Mouse (Mus musculus): ENCODE results near the gene Atg16l2. TPM values are rescaled to one million over a fixed set of nuclear protein-coding genes. Genes with fewer than 3 reads are reported as not detected.

Atg16l2 gene
- total RNA-seq, 1 experiment = 24.2 TPM

- TF ChIP-seq MAFK (IDR thresholded peaks at IDR 0.05; ENCODE audit: insufficient read depth, low read depth, low read length) (no peak), HCFC1 (IDR thresholded peaks at IDR 0.05; ENCODE audit: borderline replicate concordance, insufficient read depth, low read length) (no peak), CHD2 (IDR thresholded peaks at IDR 0.05; ENCODE audit: low read depth, low read length) (no peak), ZC3H11A (IDR thresholded peaks at IDR 0.05; ENCODE audit: borderline replicate concordance, low read depth, low read length) (no peak), ZNF384 (IDR thresholded peaks at IDR 0.05; ENCODE audit: low read depth, low read length) (no peak)
- no peak overlapping the region for H3K27ac ChIP-seq (ENCODE audit: insufficient read depth, low read depth, low read length, poor library complexity, severe bottlenecking)
These were observed 14.2 kb downstream of the Atg16l2 start for GRCm38 (mm10) chr7:101287820-101288219.

GRCm38 (mm10) chr7:101286891-101287290 lies 15.2 kb downstream of the Atg16l2 start:
- TF ChIP-seq MAFK (IDR thresholded peaks at IDR 0.05; ENCODE audit: insufficient read depth, low read depth, low read length) = no peak
- no peak for TF ChIP-seq ZNF384 (IDR thresholded peaks at IDR 0.05; ENCODE audit: low read depth, low read length)
- TF ChIP-seq HCFC1 (IDR thresholded peaks at IDR 0.05; ENCODE audit: borderline replicate concordance, insufficient read depth, low read length) = no peak
- Histone ChIP-seq H3K4me1 (ENCODE audit: control insufficient read depth in 2 of 2, insufficient read depth in 2 of 2, low read length in 2 of 2, poor library complexity in 1 of 2) (peaks cover 0 to 11% of the 10 kb centered on the region in 2 experiments; a peak in 2 of 4 replicates), H3K36me3 (ENCODE audit: control insufficient read depth, insufficient read depth, low read length, poor library complexity, severe bottlenecking) (peaks cover 5% of the 10 kb centered on the region), H3K4me3 (ENCODE audit: insufficient read depth in 1 of 2, low read depth in 1 of 2, low read length in 2 of 2, poor library complexity in 1 of 2, severe bottlenecking in 1 of 2) (no peak overlapping the region), H3K27ac (ENCODE audit: insufficient read depth, low read depth, low read length, poor library complexity, severe bottlenecking) (no peak overlapping the region), H3K9me3 (ENCODE audit: control insufficient read depth, insufficient read depth, low read depth, low read length) (no peaks in the 10 kb centered on the region), H3K9ac (ENCODE audit: insufficient read depth, low read depth, low read length, poor library complexity, severe bottlenecking) (no peak overlapping the region)
- no peak for DNase-seq (ENCODE audit: low read depth, low spot score)
- in situ Hi-C loops (cut with MboI; ENCODE audit: low sequenced_read_pairs in 2 of 2, unreplicated experiment in 2 of 2) = loop anchor here (10.0 to 25.0 kb wide), 2 partner anchors 222 to 225 kb away; no protein-coding TSS in a partner anchor

More at GRCm38 (mm10) chr7:101287820-101288219, 14.2 kb downstream of the Atg16l2 start:
- no peak overlapping the region for H3K4me3 ChIP-seq (ENCODE audit: insufficient read depth in 1 of 2, low read depth in 1 of 2, low read length in 2 of 2, poor library complexity in 1 of 2, severe bottlenecking in 1 of 2)
- peaks cover 5% of the 10 kb centered on the region for H3K36me3 ChIP-seq (ENCODE audit: control insufficient read depth, insufficient read depth, low read length, poor library complexity, severe bottlenecking)
- no peak for DNase-seq (ENCODE audit: low read depth, low spot score)
- H3K4me1 ChIP-seq (ENCODE audit: control insufficient read depth in 2 of 2, insufficient read depth in 2 of 2, low read length in 2 of 2, poor library complexity in 1 of 2) = peaks cover 0 to 3% of the 10 kb centered on the region in 2 experiments; a peak in 1 of 4 replicates
- no peak overlapping the region for H3K9ac ChIP-seq (ENCODE audit: insufficient read depth, low read depth, low read length, poor library complexity, severe bottlenecking)
- in situ Hi-C loops (cut with MboI; ENCODE audit: low sequenced_read_pairs in 2 of 2, unreplicated experiment in 2 of 2) = loop anchor here (10.0 to 25.0 kb wide), 2 partner anchors 223 to 226 kb away; no protein-coding TSS in a partner anchor
- no peaks in the 10 kb centered on the region for H3K9me3 ChIP-seq (ENCODE audit: control insufficient read depth, insufficient read depth, low read depth, low read length)

DNA sequence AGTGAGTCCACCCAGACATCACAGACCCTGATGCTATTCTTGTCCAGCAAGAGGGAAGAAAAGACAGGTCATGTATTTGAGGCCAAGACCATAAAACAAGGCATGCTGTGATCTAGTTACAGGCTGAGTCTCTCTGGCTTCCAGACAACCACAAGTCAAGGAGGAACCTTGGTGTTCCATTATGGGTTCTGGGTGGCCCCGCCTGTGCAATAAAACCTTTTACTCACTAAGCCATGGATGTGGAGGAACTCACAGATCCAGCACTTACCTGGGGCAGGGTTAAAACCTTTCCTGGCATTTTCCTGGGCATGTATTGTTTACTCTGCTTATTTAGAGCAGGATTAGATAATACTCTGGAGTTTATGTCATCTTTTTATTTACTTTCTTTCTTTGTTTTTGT lies 17.5 kb downstream of the Atg16l2 start:
- TF ChIP-seq HCFC1 (IDR thresholded peaks at IDR 0.05; ENCODE audit: borderline replicate concordance, insufficient read depth, low read length) = no peak
- no peak for TF ChIP-seq CHD2 (IDR thresholded peaks at IDR 0.05; ENCODE audit: low read depth, low read length)
- TF ChIP-seq MAFK (IDR thresholded peaks at IDR 0.05; ENCODE audit: insufficient read depth, low read depth, low read length) = no peak
- no peak for TF ChIP-seq ZNF384 (IDR thresholded peaks at IDR 0.05; ENCODE audit: low read depth, low read length)
- TF ChIP-seq ZC3H11A (IDR thresholded peaks at IDR 0.05; ENCODE audit: borderline replicate concordance, low read depth, low read length) = no peak
- Histone ChIP-seq H3K9ac (ENCODE audit: insufficient read depth, low read depth, low read length, poor library complexity, severe bottlenecking) (no peak overlapping the region), H3K4me1 (ENCODE audit: control insufficient read depth in 2 of 2, insufficient read depth in 2 of 2, low read length in 2 of 2, poor library complexity in 1 of 2) (peaks cover 0 to 11% of the 10 kb centered on the region in 2 experiments; a peak in 2 of 4 replicates), H3K9me3 (ENCODE audit: control insufficient read depth, insufficient read depth, low read depth, low read length) (no peaks in the 10 kb centered on the region), H3K36me3 (ENCODE audit: control insufficient read depth, insufficient read depth, low read length, poor library complexity, severe bottlenecking) (peaks cover 3% of the 10 kb centered on the region), H3K4me3 (ENCODE audit: insufficient read depth in 1 of 2, low read depth in 1 of 2, low read length in 2 of 2, poor library complexity in 1 of 2, severe bottlenecking in 1 of 2) (no peak overlapping the region), H3K27ac (ENCODE audit: insufficient read depth, low read depth, low read length, poor library complexity, severe bottlenecking) (no peak overlapping the region)
- DNase-seq (ENCODE audit: low read depth, low spot score) = no peak
- in situ Hi-C loops (cut with MboI; ENCODE audit: low sequenced_read_pairs in 2 of 2, unreplicated experiment in 2 of 2) = loop anchor here (10.0 to 25.0 kb wide), 2 partner anchors 220 to 222 kb away; no protein-coding TSS in a partner anchor

GRCm38 (mm10) chr7:101282721-101283120 lies 19.3 kb downstream of the Atg16l2 start:
- no peak for DNase-seq (ENCODE audit: low read depth, low spot score)
- no peaks in the 10 kb centered on the region for H3K9me3 ChIP-seq (ENCODE audit: control insufficient read depth, insufficient read depth, low read depth, low read length)
- peaks cover 3% of the 10 kb centered on the region for H3K36me3 ChIP-seq (ENCODE audit: control insufficient read depth, insufficient read depth, low read length, poor library complexity, severe bottlenecking)
- no peak overlapping the region for H3K27ac ChIP-seq (ENCODE audit: insufficient read depth, low read depth, low read length, poor library complexity, severe bottlenecking)
- H3K4me1 ChIP-seq (ENCODE audit: control insufficient read depth in 2 of 2, insufficient read depth in 2 of 2, low read length in 2 of 2, poor library complexity in 1 of 2) = peaks cover 0 to 11% of the 10 kb centered on the region in 2 experiments; a peak in 2 of 4 replicates
- in situ Hi-C loops (cut with MboI; ENCODE audit: low sequenced_read_pairs in 2 of 2, unreplicated experiment in 2 of 2) = loop anchor here (10.0 to 25.0 kb wide), 2 partner anchors 218 to 220 kb away; no protein-coding TSS in a partner anchor
- TF ChIP-seq MAFK (IDR thresholded peaks at IDR 0.05; ENCODE audit: insufficient read depth, low read depth, low read length) = no peak
- TF ChIP-seq ZC3H11A (IDR thresholded peaks at IDR 0.05; ENCODE audit: borderline replicate concordance, low read depth, low read length) = no peak
- TF ChIP-seq ZNF384 (IDR thresholded peaks at IDR 0.05; ENCODE audit: low read depth, low read length) = no peak
- no peak for TF ChIP-seq CHD2 (IDR thresholded peaks at IDR 0.05; ENCODE audit: low read depth, low read length)
- TF ChIP-seq HCFC1 (IDR thresholded peaks at IDR 0.05; ENCODE audit: borderline replicate concordance, insufficient read depth, low read length) = no peak
- no peak overlapping the region for H3K4me3 ChIP-seq (ENCODE audit: insufficient read depth in 1 of 2, low read depth in 1 of 2, low read length in 2 of 2, poor library complexity in 1 of 2, severe bottlenecking in 1 of 2)
- 0 out of 2 replicates have a peak overlapping the region, but pooled peaks have one; percentile 20 for H3K9ac ChIP-seq (ENCODE audit: insufficient read depth, low read depth, low read length, poor library complexity, severe bottlenecking)
